Mouse (Mus musculus): ENCODE data around the gene Tll1. TPM values are rescaled to one million over a fixed set of nuclear protein-coding genes. Genes with fewer than 3 reads are reported as not detected.
"Not testable (repeated sequence)": the region's sequence is repeated elsewhere in the genome, so short reads cannot be mapped to it uniquely, and the experiment has no call there.

Tll1 gene
- polyA plus RNA-seq, 1 experiment from 2014 or later = 6.8 TPM

- Histone ChIP-seq H3K4me3 (no peak overlapping the region), H3K9ac (no peak overlapping the region), H3K4me1 (no peaks in the 10 kb centered on the region), H3K27ac (no peak overlapping the region), H3K36me3 (no peaks in the 10 kb centered on the region), H3K9me3 (no peaks in the 10 kb centered on the region), H3K4me2 (no peak overlapping the region), H3K27me3 (no peaks in the 10 kb centered on the region)
- WGBS = 77% methylated on average over 3 of the region's 3 CpGs
- ATAC-seq (ENCODE audit: insufficient number of reproducible peaks, insufficient read depth, low FRiP score, low TSS enrichment, low read depth) = no peak
These were observed 157.5 kb downstream of the Tll1 start for GRCm38 (mm10) chr8:64048556-64048955.

DNA sequence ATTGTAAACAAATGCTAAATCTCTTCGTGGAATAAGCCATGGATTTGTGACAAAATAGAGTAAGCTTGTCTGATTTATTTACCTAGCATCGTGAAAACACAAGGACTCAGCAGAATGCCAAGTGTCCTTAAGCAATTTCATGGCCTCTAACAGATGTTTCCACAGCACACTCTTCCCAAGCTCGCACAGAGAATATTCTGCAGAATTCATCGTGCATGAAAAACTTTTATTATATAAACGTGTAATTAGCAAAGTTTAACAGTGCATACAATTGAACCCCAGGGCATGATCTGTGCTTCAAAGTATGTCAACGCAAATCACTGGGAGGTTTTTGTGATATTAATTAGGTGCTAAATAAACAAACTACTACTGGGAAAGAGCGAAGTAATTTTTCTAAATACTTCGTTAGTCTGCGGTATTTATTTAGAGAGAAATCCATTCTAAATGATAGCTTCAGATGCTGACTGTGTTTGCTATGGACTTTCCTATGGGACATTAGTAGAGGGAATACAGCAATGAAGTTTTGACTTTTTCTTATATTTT, 158.0 kb downstream of the Tll1 start:
- Histone ChIP-seq H3K36me3 (no peaks in the 10 kb centered on the region), H3K4me3 (no peak overlapping the region), H3K27ac (no peak overlapping the region), H3K4me2 (no peak overlapping the region), H3K4me1 (no peaks in the 10 kb centered on the region), H3K27me3 (no peaks in the 10 kb centered on the region), H3K9me3 (no peaks in the 10 kb centered on the region), H3K9ac (no peak overlapping the region)
- 52% methylated on average over 9 of the region's 9 CpGs for WGBS
- ATAC-seq (ENCODE audit: insufficient number of reproducible peaks, insufficient read depth, low FRiP score, low TSS enrichment, low read depth) = no peak

DNA sequence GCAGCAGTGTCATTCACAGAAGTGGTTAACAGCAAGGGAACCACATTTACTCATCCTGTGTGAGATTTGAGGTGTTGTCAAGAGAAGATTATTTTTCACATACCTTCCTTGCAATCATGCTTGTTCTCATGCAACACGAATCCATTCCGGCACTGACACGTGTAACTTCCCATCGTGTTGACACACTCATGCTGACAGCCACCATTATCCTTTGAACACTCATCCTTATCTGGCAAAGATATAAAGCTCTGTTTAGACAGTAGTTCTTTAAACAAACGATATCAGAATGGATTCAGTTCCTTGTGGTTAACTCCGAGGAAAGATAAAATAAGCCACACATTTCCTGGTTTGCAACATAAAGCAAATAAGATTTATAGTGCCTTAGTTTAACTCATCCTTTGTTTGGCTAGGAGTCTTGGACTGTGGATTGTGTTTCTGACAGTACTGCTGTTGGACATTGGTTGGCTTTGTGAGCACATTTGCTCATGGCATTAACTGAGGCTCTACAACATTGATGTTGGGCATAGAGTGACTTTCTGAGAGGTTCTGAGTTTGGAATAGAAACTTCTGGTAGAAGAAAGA, 164.7 kb downstream of the Tll1 start:
- no peaks in the 10 kb centered on the region for H3K27me3 ChIP-seq
- H3K9me3 ChIP-seq = no peaks in the 10 kb centered on the region
- no peak overlapping the region for H3K27ac ChIP-seq
- no peaks in the 10 kb centered on the region for H3K4me1 ChIP-seq
- H3K4me2 ChIP-seq = no peak overlapping the region
- no peak overlapping the region for H3K9ac ChIP-seq
- no peaks in the 10 kb centered on the region for H3K36me3 ChIP-seq
- H3K4me3 ChIP-seq = no peak overlapping the region
- 70% methylated on average over 6 of the region's 6 CpGs for WGBS
- no peak for ATAC-seq (ENCODE audit: insufficient number of reproducible peaks, insufficient read depth, low FRiP score, low TSS enrichment, low read depth)

- Histone ChIP-seq H3K4me1 (no peaks in the 10 kb centered on the region), H3K4me3 (no peak overlapping the region), H3K9ac (no peak overlapping the region), H3K27me3 (no peaks in the 10 kb centered on the region), H3K9me3 (no peaks in the 10 kb centered on the region), H3K4me2 (no peak overlapping the region), H3K27ac (no peak overlapping the region), H3K36me3 (no peaks in the 10 kb centered on the region)
- no peak for ATAC-seq (ENCODE audit: insufficient number of reproducible peaks, insufficient read depth, low FRiP score, low TSS enrichment, low read depth)
- 90% methylated on average over 4 of the region's 4 CpGs for WGBS
These were observed 175.2 kb downstream of the Tll1 start for GRCm38 (mm10) chr8:64030672-64031385.

DNA sequence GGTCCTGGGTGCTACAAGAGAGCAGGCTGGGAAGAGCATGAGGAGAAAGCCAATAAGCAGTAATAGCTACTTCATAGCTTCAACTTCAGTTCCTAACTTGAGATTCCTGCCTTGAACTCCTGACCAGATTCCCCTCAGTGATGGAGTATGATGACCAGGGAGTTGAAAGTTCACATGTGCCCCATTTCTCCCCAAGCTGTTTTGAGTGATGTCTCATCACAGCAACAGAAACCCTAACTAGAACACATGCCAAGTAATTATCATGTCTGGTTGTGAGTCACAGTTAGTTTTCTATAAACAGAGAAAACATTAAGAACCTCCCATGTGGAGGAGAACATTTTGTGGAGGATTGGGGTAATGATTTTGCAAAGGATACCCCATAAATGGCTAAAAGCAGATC, 176.0 kb downstream of the Tll1 start:
- Histone ChIP-seq H3K36me3 (no peaks in the 10 kb centered on the region), H3K9ac (no peak overlapping the region), H3K4me2 (no peak overlapping the region), H3K4me1 (no peaks in the 10 kb centered on the region), H3K9me3 (no peaks in the 10 kb centered on the region), H3K4me3 (no peak overlapping the region), H3K27me3 (no peaks in the 10 kb centered on the region), H3K27ac (no peak overlapping the region)
- no peak for ATAC-seq (ENCODE audit: insufficient number of reproducible peaks, insufficient read depth, low FRiP score, low TSS enrichment, low read depth)

DNA sequence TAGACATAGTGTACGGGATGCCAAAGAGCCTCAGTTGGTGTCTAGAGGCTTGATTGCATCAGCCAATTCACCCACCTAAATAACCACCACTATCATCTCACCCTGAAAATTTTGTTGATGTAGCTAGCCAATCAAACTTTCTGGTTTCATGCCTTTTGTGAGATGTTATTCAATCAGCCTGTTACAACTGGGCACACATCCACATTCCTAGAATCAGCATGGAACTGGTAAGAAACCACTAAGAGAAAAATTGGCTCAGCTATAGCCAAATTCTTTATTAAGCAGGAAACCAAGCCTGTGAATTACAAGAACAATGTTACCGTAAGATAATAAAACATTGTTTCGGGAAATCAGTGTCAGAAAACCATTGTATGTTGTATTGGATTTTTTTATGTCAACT, 176.5 kb downstream of the Tll1 start:
- Histone ChIP-seq H3K4me2 (no peak overlapping the region), H3K9ac (no peak overlapping the region), H3K27me3 (no peaks in the 10 kb centered on the region), H3K36me3 (no peaks in the 10 kb centered on the region), H3K4me3 (no peak overlapping the region), H3K4me1 (no peaks in the 10 kb centered on the region), H3K9me3 (no peaks in the 10 kb centered on the region), H3K27ac (no peak overlapping the region)
- 74% methylated on average over 3 of the region's 3 CpGs for WGBS
- ATAC-seq (ENCODE audit: insufficient number of reproducible peaks, insufficient read depth, low FRiP score, low TSS enrichment, low read depth) = no peak

DNA sequence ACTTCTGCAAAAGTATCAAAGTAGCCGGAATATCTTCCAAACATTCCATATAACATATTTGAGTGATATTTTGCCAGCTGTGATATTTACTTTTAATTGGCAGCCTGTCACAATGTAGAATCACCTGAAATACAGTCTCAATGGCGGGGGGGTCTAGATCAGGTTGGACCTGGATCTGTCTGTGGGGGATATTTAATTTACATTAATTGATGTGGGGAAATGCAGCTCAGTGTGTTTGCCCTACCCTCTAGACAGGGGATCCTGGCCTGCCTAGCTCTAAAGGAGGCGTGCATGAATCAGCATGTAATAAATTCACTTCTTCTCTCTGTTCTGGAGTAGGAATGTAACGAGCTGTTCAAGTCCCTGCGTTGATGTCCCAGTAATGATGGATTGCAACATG, 181.7 kb downstream of the Tll1 start:
- H3K4me3 ChIP-seq = no peak overlapping the region
- no peaks in the 10 kb centered on the region for H3K4me1 ChIP-seq
- H3K4me2 ChIP-seq = no peak overlapping the region
- H3K9me3 ChIP-seq = no peaks in the 10 kb centered on the region
- H3K27me3 ChIP-seq = no peaks in the 10 kb centered on the region
- WGBS = 84% methylated on average over 5 of the region's 5 CpGs
- no peak for ATAC-seq (ENCODE audit: insufficient number of reproducible peaks, insufficient read depth, low FRiP score, low TSS enrichment, low read depth)
- H3K36me3 ChIP-seq = no peaks in the 10 kb centered on the region
- no peak overlapping the region for H3K9ac ChIP-seq
- H3K27ac ChIP-seq = no peak overlapping the region

DNA sequence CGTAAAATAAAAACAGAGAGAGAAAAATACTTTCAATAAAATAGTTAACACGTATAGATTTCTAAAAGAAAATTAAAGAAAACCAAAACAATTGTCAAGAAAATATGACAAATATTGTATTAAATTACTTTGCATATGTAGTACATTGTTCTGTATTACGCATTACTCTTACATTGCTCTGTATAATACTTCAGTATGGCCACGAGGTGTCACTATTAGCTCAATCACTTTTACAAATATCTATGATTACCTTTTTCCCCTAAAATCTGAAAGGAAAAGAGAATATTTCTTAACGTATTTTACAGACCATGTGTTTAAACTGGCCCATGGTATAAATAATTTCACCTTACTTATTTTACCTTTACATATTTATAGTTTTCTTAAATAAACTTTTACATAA, 182.5 kb downstream of the Tll1 start:
- Histone ChIP-seq H3K27ac (no peak overlapping the region), H3K9ac (no peak overlapping the region), H3K4me2 (no peak overlapping the region), H3K4me3 (no peak overlapping the region), H3K27me3 (no peaks in the 10 kb centered on the region), H3K9me3 (no peaks in the 10 kb centered on the region), H3K4me1 (no peaks in the 10 kb centered on the region), H3K36me3 (no peaks in the 10 kb centered on the region)
- WGBS = 30% methylated on average over 5 of the region's 5 CpGs
- no peak for ATAC-seq (ENCODE audit: insufficient number of reproducible peaks, insufficient read depth, low FRiP score, low TSS enrichment, low read depth)

DNA sequence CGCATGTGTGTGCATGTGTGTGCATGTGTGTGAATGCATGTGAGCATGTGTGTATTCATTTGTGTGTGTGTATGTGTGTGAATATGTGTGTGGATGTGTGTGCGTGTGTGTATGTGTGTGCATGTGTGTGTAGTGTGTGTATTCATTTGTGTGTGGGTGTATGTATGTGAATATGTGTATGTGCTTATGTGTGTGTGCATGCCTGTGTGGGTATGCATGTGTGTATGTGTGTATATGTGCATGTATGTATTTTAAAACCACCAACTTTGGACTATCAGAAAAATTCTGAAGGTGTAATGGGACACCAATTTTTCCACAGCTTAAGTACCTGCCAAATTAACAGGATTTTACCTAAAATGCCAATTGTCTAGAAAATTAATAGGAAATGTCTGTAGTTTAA, 183.0 kb downstream of the Tll1 start:
- WGBS = 90% methylated on average over 2 of the region's 2 CpGs
- no peak overlapping the region for H3K9ac ChIP-seq
- H3K36me3 ChIP-seq = no peaks in the 10 kb centered on the region
- no peaks in the 10 kb centered on the region for H3K9me3 ChIP-seq
- no peak overlapping the region for H3K27ac ChIP-seq
- no peak overlapping the region for H3K4me3 ChIP-seq
- H3K4me1 ChIP-seq = no peaks in the 10 kb centered on the region
- no peaks in the 10 kb centered on the region for H3K27me3 ChIP-seq
- H3K4me2 ChIP-seq = no peak overlapping the region
- ATAC-seq (ENCODE audit: insufficient number of reproducible peaks, insufficient read depth, low FRiP score, low TSS enrichment, low read depth) = no peak

DNA sequence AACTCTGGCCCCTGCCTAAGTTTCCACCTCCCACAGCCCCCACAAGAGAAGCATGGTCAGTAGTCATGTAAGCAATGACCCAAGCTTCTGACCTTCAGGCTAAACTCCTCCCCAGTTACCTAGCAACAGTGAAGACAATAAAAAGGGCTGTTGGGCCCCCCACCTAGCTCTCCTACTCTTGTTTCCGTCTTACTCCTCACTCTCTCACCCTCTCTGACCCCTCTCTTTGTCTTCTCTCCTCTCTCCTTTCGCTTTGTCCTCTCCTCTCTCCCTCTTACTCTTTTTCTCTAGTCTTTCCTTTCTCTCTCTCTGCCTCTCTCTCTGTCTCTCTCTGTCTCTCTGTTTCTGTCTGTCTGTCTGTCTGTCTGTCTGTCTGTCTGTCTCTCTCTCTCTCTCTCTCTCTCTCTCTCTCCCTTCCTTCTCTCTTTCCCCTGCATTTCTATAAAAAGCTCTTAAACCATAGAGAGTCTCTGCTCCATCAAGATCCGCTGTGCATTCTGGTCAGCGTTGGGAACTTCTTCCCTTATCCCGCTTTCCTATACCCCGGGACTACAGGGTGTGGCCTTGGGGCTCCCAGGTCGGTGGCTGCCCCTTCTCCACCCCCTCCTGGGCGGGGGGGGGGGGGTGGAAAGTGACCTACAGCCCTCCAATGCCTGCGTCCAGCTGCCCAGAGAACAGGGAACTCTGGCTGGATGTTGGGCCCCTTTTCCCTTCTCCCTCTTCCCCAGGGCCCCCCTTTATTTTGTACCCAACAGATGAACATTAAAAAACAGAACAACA, 235.3 kb downstream of the Tll1 start:
- H3K4me1 ChIP-seq = not testable (repeated sequence)
- 35% methylated on average over 9 of the region's 9 CpGs for WGBS

More for the DNA sequence above, 235.3 kb downstream of the Tll1 start:
- H3K27me3 ChIP-seq; H3K9ac ChIP-seq; ATAC-seq (ENCODE audit: insufficient number of reproducible peaks, insufficient read depth, low FRiP score, low TSS enrichment, low read depth); H3K4me2 ChIP-seq; H3K9me3 ChIP-seq; H3K4me3 ChIP-seq; H3K27ac ChIP-seq; H3K36me3 ChIP-seq: not testable (repeated sequence)

All from embryonic facial prominence, embryonic 13.5 days (tissue).